Mouse (Mus musculus): ENCODE data around the gene Vmn1r151. TPM values are rescaled to one million over a fixed set of nuclear protein-coding genes. Genes with fewer than 3 reads are reported as not detected.
"Not testable (repeated sequence)": the region's sequence is repeated elsewhere in the genome, so short reads cannot be mapped to it uniquely, and the experiment has no call there.

Vmn1r151 gene
- polyA plus RNA-seq (2011; ENCODE audit: insufficient read depth, insufficient read length, low read depth, missing spikeins) = not detected in 2 replicates

- not testable (repeated sequence) for H3K36me3 ChIP-seq (ENCODE audit: control insufficient read depth, insufficient read depth, low read length, poor library complexity, severe bottlenecking); H3K27ac ChIP-seq (ENCODE audit: insufficient read depth, low read length); H3K9me3 ChIP-seq (replicated peaks; ENCODE audit: control insufficient read depth, insufficient read depth, low read length, poor library complexity, severe bottlenecking); H3K27me3 ChIP-seq (ENCODE audit: control insufficient read depth, insufficient read depth, low read length, poor library complexity, severe bottlenecking); H3K4me3 ChIP-seq (ENCODE audit: low read depth, low read length); H3K9ac ChIP-seq (ENCODE audit: low read depth, poor library complexity, severe bottlenecking); H3K4me1 ChIP-seq (ENCODE audit: control insufficient read depth, insufficient read depth, low read length)
These were observed at the start of gene Vmn1r151 for GRCm38 (mm10) chr7:22499578-22499977. Gene Vmn1r151 (minus strand): TSS chr7:22499678.

GRCm38 (mm10) chr7:22534787-22535186 is 35.3 kb upstream of the Vmn1r151 start, which contains the start of gene Gm8677:
Gene Gm8677 (minus strand): TSS chr7:22534887.
- not testable (repeated sequence) for H3K27me3 ChIP-seq (ENCODE audit: control insufficient read depth, insufficient read depth, low read length, poor library complexity, severe bottlenecking); H3K27ac ChIP-seq (ENCODE audit: insufficient read depth, low read length); H3K9me3 ChIP-seq (replicated peaks; ENCODE audit: control insufficient read depth, insufficient read depth, low read length, poor library complexity, severe bottlenecking); H3K4me1 ChIP-seq (ENCODE audit: control insufficient read depth, insufficient read depth, low read length); H3K9ac ChIP-seq (ENCODE audit: low read depth, poor library complexity, severe bottlenecking); H3K4me3 ChIP-seq (ENCODE audit: low read depth, low read length); H3K36me3 ChIP-seq (ENCODE audit: control insufficient read depth, insufficient read depth, low read length, poor library complexity, severe bottlenecking)

- H3K4me1 ChIP-seq (ENCODE audit: control insufficient read depth, insufficient read depth, low read length); H3K36me3 ChIP-seq (ENCODE audit: control insufficient read depth, insufficient read depth, low read length, poor library complexity, severe bottlenecking); H3K27ac ChIP-seq (ENCODE audit: insufficient read depth, low read length); H3K9ac ChIP-seq (ENCODE audit: low read depth, poor library complexity, severe bottlenecking); H3K27me3 ChIP-seq (ENCODE audit: control insufficient read depth, insufficient read depth, low read length, poor library complexity, severe bottlenecking); H3K9me3 ChIP-seq (replicated peaks; ENCODE audit: control insufficient read depth, insufficient read depth, low read length, poor library complexity, severe bottlenecking); H3K4me3 ChIP-seq (ENCODE audit: low read depth, low read length): not testable (repeated sequence)
These were observed 23.2 kb upstream of the Vmn1r151 start, which contains the start of gene Vmn1r152 for GRCm38 (mm10) chr7:22522667-22523066. Gene Vmn1r152 (plus strand): TSS chr7:22522967.

- not testable (repeated sequence) for H3K4me1 ChIP-seq (ENCODE audit: control insufficient read depth, insufficient read depth, low read length); H3K9ac ChIP-seq (ENCODE audit: low read depth, poor library complexity, severe bottlenecking); H3K27ac ChIP-seq (ENCODE audit: insufficient read depth, low read length); H3K9me3 ChIP-seq (replicated peaks; ENCODE audit: control insufficient read depth, insufficient read depth, low read length, poor library complexity, severe bottlenecking); H3K4me3 ChIP-seq (ENCODE audit: low read depth, low read length); H3K36me3 ChIP-seq (ENCODE audit: control insufficient read depth, insufficient read depth, low read length, poor library complexity, severe bottlenecking); H3K27me3 ChIP-seq (ENCODE audit: control insufficient read depth, insufficient read depth, low read length, poor library complexity, severe bottlenecking)
These were observed 35.5 kb downstream of the Vmn1r151 start, which contains the start of gene Gm10665 for GRCm38 (mm10) chr7:22463975-22464374. Gene Gm10665 (minus strand): TSS chr7:22464075.

Other genes starting within 250 kb of the Vmn1r151 start
- gene Gm4187, start 170.0 kb downstream of the Vmn1r151 start, polyA plus RNA-seq (2011; ENCODE audit: insufficient read depth, insufficient read length, low read depth, missing spikeins) = not detected in 2 replicates
- gene Gm8660, start 128.6 kb downstream of the Vmn1r151 start, polyA plus RNA-seq (2011; ENCODE audit: insufficient read depth, insufficient read length, low read depth, missing spikeins) = not detected in 2 replicates
- gene Vmn1r148, start 86.1 kb downstream of the Vmn1r151 start, polyA plus RNA-seq (2011; ENCODE audit: insufficient read depth, insufficient read length, low read depth, missing spikeins) = not detected in 2 replicates
- not detected in 2 replicates for gene Vmn1r149, start 61.4 kb downstream of the Vmn1r151 start, polyA plus RNA-seq (2011; ENCODE audit: insufficient read depth, insufficient read length, low read depth, missing spikeins)
- gene Gm10665, start 35.6 kb downstream of the Vmn1r151 start, polyA plus RNA-seq (2011; ENCODE audit: insufficient read depth, insufficient read length, low read depth, missing spikeins) = not detected in 2 replicates
- not detected in 2 replicates for gene Vmn1r152, start 23.3 kb upstream of the Vmn1r151 start, polyA plus RNA-seq (2011; ENCODE audit: insufficient read depth, insufficient read length, low read depth, missing spikeins)
- not detected in 2 replicates for gene Gm8677, start 35.2 kb upstream of the Vmn1r151 start, polyA plus RNA-seq (2011; ENCODE audit: insufficient read depth, insufficient read length, low read depth, missing spikeins)
- gene Gm4201, start 65.7 kb upstream of the Vmn1r151 start, polyA plus RNA-seq (2011; ENCODE audit: insufficient read depth, insufficient read length, low read depth, missing spikeins) = not detected in 2 replicates
- gene Gm4565, start 88.4 kb upstream of the Vmn1r151 start, polyA plus RNA-seq (2011; ENCODE audit: insufficient read depth, insufficient read length, low read depth, missing spikeins) = not detected in 2 replicates
- not detected in 2 replicates for gene Vmn1r155, start 158.3 kb upstream of the Vmn1r151 start, polyA plus RNA-seq (2011; ENCODE audit: insufficient read depth, insufficient read length, low read depth, missing spikeins)
- not detected in 2 replicates for gene Gm8693, start 192.6 kb upstream of the Vmn1r151 start, polyA plus RNA-seq (2011; ENCODE audit: insufficient read depth, insufficient read length, low read depth, missing spikeins)
- not detected in 2 replicates for gene Gm4567, start 220.0 kb upstream of the Vmn1r151 start, polyA plus RNA-seq (2011; ENCODE audit: insufficient read depth, insufficient read length, low read depth, missing spikeins)